Mouse (Mus musculus): ENCODE measurements around the gene Gm14632.
"Not testable (repeated sequence)": the region's sequence is repeated elsewhere in the genome, so short reads cannot be mapped to it uniquely, and the experiment has no call there.

Gm14632 gene

GRCm38 (mm10) chrX:30329472-30329871 is at the start of gene Gm14632:
TSS of gene Gm14632 (plus strand) at chrX:30329772.
- H3K27me3 ChIP-seq (ENCODE audit: control insufficient read depth, insufficient read depth, low read length, poor library complexity, severe bottlenecking); H3K36me3 ChIP-seq (ENCODE audit: control insufficient read depth, insufficient read depth, low read length, poor library complexity, severe bottlenecking); DNase-seq (ENCODE audit: low read depth, low spot score): not testable (repeated sequence)
